Mouse (Mus musculus): ENCODE results near the gene Larp6. TPM values are rescaled to one million over a fixed set of nuclear protein-coding genes. Genes with fewer than 3 reads are reported as not detected.

Larp6 gene
- polyA plus RNA-seq, 1 experiment from 2014 or later, result 5.9 TPM

DNA sequence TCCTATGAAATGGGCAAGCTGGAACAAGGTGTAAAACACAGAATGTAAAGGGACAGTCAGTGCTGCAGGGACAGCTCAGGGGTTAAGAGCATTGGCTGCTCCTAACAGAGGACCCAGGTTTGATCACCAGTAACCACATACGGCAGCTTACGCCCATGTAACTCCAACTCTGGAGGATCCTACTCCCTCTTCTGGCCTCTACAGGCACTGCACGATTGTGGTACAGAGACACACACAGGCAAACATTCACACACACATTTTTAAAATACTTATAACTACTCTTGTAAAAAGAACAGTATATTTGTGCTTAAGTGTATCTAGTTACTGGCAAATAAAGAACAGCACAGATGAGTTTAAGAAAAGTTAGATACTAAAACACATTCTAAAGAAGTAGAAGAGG lies 31.8 kb upstream of the Larp6 start:
- H3K27ac ChIP-seq (ENCODE audit: low read depth, low read length), result no peak overlapping the region
- no peak overlapping the region for H3K4me3 ChIP-seq (ENCODE audit: low read depth, low read length)
- H3K9me3 ChIP-seq (replicated peaks; ENCODE audit: control insufficient read depth, low read length), result no peaks in the 10 kb centered on the region
- H3K27me3 ChIP-seq (replicated peaks; ENCODE audit: control insufficient read depth, insufficient read depth, low read length), result no peaks in the 10 kb centered on the region
- WGBS, result 85% methylated on average over 3 of the region's 3 CpGs
- no peak overlapping the region for H3K4me2 ChIP-seq (ENCODE audit: low read length)
- H3K36me3 ChIP-seq (ENCODE audit: control insufficient read depth, insufficient read depth, low read length), result peaks cover 84% of the 10 kb centered on the region
- H3K9ac ChIP-seq (ENCODE audit: low read length), result no peak overlapping the region
- peaks cover 3% of the 10 kb centered on the region for H3K4me1 ChIP-seq (ENCODE audit: control insufficient read depth, insufficient read depth, low read length)
- ATAC-seq (no peak), DNase-seq (ENCODE audit: low spot score) (no peak)

DNA sequence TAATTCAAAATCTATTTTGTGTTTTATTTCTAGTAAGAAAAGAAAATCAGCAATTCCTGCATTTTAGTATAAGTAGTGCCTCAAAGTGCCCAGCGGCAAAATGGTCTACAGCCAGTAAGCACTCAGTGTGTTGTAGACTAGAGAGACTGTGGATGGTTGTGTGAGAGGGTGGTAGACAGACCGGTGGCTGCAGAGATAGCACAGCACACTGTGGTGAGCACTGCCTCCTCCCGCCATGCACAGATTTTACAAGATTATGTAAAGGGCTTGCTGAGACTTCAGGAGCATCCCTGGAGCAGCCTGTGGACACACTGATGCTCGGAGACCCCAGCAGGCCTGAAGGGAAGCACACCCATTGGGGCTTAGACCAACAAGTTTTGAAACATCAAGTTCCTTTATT lies 30.0 kb upstream of the Larp6 start:
- H3K27ac ChIP-seq (ENCODE audit: low read depth, low read length), result no peak overlapping the region
- DNase-seq (ENCODE audit: low spot score) (no peak), ATAC-seq (no peak)
- H3K27me3 ChIP-seq (replicated peaks; ENCODE audit: control insufficient read depth, insufficient read depth, low read length), result no peaks in the 10 kb centered on the region
- H3K4me3 ChIP-seq (ENCODE audit: low read depth, low read length), result no peak overlapping the region
- no peak overlapping the region for H3K9ac ChIP-seq (ENCODE audit: low read length)
- no peak overlapping the region for H3K4me2 ChIP-seq (ENCODE audit: low read length)
- H3K9me3 ChIP-seq (replicated peaks; ENCODE audit: control insufficient read depth, low read length), result no peaks in the 10 kb centered on the region
- WGBS, result 91% methylated on average over 4 of the region's 4 CpGs
- H3K4me1 ChIP-seq (ENCODE audit: control insufficient read depth, insufficient read depth, low read length), result peaks cover 7% of the 10 kb centered on the region
- peaks cover 67% of the 10 kb centered on the region for H3K36me3 ChIP-seq (ENCODE audit: control insufficient read depth, insufficient read depth, low read length)

DNA sequence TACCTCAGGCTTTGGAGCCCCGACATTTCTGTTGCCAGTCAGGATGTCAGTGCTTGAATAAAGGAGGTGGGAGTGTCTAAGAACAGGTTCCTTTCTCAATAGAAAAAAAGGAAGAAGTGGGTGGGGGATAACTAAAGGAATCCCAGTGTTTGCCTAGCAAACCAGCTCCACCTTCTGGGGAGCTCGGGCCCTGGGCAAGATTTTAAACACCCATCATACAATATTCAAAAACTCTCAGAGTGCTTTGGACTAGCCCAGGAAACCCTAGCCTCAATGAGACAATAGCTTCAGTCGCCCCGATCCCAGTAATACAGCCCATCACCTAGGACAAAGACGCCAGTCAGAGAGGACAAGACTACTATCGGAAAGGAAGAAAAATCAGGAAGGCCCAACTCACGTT lies 25.4 kb upstream of the Larp6 start:
- DNase-seq (ENCODE audit: low spot score) (peak; percentile 77), ATAC-seq (peak; percentile 72)
- H3K4me2 ChIP-seq (ENCODE audit: low read length), result peak overlapping the region; percentile 60
- H3K9me3 ChIP-seq (replicated peaks; ENCODE audit: control insufficient read depth, low read length), result no peaks in the 10 kb centered on the region
- H3K9ac ChIP-seq (ENCODE audit: low read length), result peak overlapping the region; percentile 77
- peak overlapping the region; percentile 97 for H3K27ac ChIP-seq (ENCODE audit: low read depth, low read length)
- no peaks in the 10 kb centered on the region for H3K27me3 ChIP-seq (replicated peaks; ENCODE audit: control insufficient read depth, insufficient read depth, low read length)
- H3K4me3 ChIP-seq (ENCODE audit: low read depth, low read length), result peak overlapping the region; percentile 62
- 1% methylated on average over 7 of the region's 7 CpGs for WGBS
- peaks cover 26% of the 10 kb centered on the region for H3K36me3 ChIP-seq (ENCODE audit: control insufficient read depth, insufficient read depth, low read length)
- H3K4me1 ChIP-seq (ENCODE audit: control insufficient read depth, insufficient read depth, low read length), result peaks cover 7% of the 10 kb centered on the region

DNA sequence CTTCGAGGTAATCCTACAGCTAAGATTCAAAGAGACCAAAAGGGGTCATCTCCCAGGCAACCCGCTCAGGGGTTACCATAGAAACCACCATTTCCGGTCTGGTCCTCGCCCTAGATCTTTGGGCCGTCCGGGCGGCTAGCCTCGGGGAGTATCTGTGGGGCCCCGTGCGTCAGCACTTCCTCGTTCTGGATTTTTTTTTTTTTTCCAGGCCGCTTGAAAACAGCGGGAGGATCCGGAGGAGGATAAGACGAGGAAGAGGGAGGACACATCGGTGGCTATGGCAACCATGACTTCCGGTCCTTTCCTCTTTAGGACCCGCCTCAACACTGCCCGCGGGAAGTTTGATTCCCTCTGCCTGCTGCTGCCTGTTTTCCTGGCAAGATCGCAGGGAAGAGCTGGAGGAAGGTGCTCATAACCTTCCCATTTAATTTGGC lies 24.9 kb upstream of the Larp6 start, which contains the start of gene Lrrc49:
Gene Lrrc49, minus strand, starts transcription at position 268 of the 434 bp plus-strand sequence.
- H3K9ac ChIP-seq (ENCODE audit: low read length), result peak within 1 kb of the TSS; percentile 77
- peaks cover 21% of the 10 kb centered on the region for H3K36me3 ChIP-seq (ENCODE audit: control insufficient read depth, insufficient read depth, low read length)
- 0% methylated on average over 21 of the region's 21 CpGs for WGBS
- peak within 1 kb of the TSS; percentile 62 for H3K4me3 ChIP-seq (ENCODE audit: low read depth, low read length)
- no peaks in the 10 kb centered on the region for H3K9me3 ChIP-seq (replicated peaks; ENCODE audit: control insufficient read depth, low read length)
- DNase-seq (ENCODE audit: low spot score) (peak; percentile 96), ATAC-seq (peak; percentile 95)
- peaks cover 7% of the 10 kb centered on the region for H3K4me1 ChIP-seq (ENCODE audit: control insufficient read depth, insufficient read depth, low read length)
- H3K27ac ChIP-seq (ENCODE audit: low read depth, low read length), result peak within 1 kb of the TSS; percentile 97
- no peaks in the 10 kb centered on the region for H3K27me3 ChIP-seq (replicated peaks; ENCODE audit: control insufficient read depth, insufficient read depth, low read length)
- H3K4me2 ChIP-seq (ENCODE audit: low read length), result peak within 1 kb of the TSS; percentile 60

DNA sequence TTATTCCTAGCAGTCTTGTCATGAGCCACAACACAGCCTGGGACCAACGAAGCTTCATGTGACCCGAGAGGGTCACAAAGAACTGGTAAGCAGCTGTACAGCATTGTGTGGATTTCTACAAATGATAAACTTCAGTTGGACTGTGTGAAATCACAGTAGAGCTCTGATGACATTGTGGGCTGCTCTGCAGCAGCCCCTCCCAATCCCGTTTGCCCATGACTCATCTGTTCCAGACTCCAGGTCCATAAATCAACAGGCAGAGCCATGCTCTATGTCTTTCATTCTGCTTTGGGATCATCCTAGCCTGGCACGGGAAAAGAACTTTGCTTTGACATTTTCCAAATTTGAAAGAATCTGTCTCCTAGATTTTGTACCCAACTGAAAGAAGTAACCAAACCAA lies 20.2 kb upstream of the Larp6 start:
- WGBS, result 76% methylated on average over 4 of the region's 4 CpGs

GRCm38 (mm10) chr9:60693986-60694385 lies 18.8 kb upstream of the Larp6 start:
- ATAC-seq, result no peak
- Histone ChIP-seq H3K4me3 (ENCODE audit: low read depth, low read length) (no peak overlapping the region), H3K9ac (ENCODE audit: low read length) (no peak overlapping the region), H3K27ac (ENCODE audit: low read depth, low read length) (no peak overlapping the region), H3K4me1 (ENCODE audit: control insufficient read depth, insufficient read depth, low read length) (no peaks in the 10 kb centered on the region), H3K36me3 (ENCODE audit: control insufficient read depth, insufficient read depth, low read length) (no peaks in the 10 kb centered on the region), H3K27me3 (replicated peaks; ENCODE audit: control insufficient read depth, insufficient read depth, low read length) (no peaks in the 10 kb centered on the region), H3K9me3 (replicated peaks; ENCODE audit: control insufficient read depth, low read length) (no peaks in the 10 kb centered on the region), H3K4me2 (ENCODE audit: low read length) (no peak overlapping the region)
- DNase-seq (ENCODE audit: low spot score), result no peak
- 70% methylated on average over 2 of the region's 2 CpGs for WGBS

More for the DNA sequence above, 20.2 kb upstream of the Larp6 start:
- DNase-seq (ENCODE audit: low spot score) (no peak), ATAC-seq (no peak)
- Histone ChIP-seq H3K27me3 (replicated peaks; ENCODE audit: control insufficient read depth, insufficient read depth, low read length) (no peaks in the 10 kb centered on the region), H3K4me2 (ENCODE audit: low read length) (no peak overlapping the region), H3K36me3 (ENCODE audit: control insufficient read depth, insufficient read depth, low read length) (no peaks in the 10 kb centered on the region), H3K27ac (ENCODE audit: low read depth, low read length) (no peak overlapping the region), H3K4me3 (ENCODE audit: low read depth, low read length) (no peak overlapping the region), H3K9ac (ENCODE audit: low read length) (no peak overlapping the region), H3K4me1 (ENCODE audit: control insufficient read depth, insufficient read depth, low read length) (no peaks in the 10 kb centered on the region), H3K9me3 (replicated peaks; ENCODE audit: control insufficient read depth, low read length) (no peaks in the 10 kb centered on the region)

GRCm38 (mm10) chr9:60696271-60696985 lies 16.4 kb upstream of the Larp6 start:
- 77% methylated on average over 6 of the region's 6 CpGs for whole genome bisulfite sequencing
- Histone ChIP-seq H3K27me3 (replicated peaks; ENCODE audit: control insufficient read depth, insufficient read depth, low read length) (no peaks in the 10 kb centered on the region), H3K4me3 (ENCODE audit: low read depth, low read length) (no peak overlapping the region), H3K27ac (ENCODE audit: low read depth, low read length) (no peak overlapping the region), H3K9me3 (replicated peaks; ENCODE audit: control insufficient read depth, low read length) (no peaks in the 10 kb centered on the region), H3K9ac (ENCODE audit: low read length) (no peak overlapping the region), H3K36me3 (ENCODE audit: control insufficient read depth, insufficient read depth, low read length) (no peaks in the 10 kb centered on the region), H3K4me2 (ENCODE audit: low read length) (no peak overlapping the region), H3K4me1 (ENCODE audit: control insufficient read depth, insufficient read depth, low read length) (no peaks in the 10 kb centered on the region)
- DNase-seq (ENCODE audit: low spot score) (no peak), ATAC-seq (no peak)

DNA sequence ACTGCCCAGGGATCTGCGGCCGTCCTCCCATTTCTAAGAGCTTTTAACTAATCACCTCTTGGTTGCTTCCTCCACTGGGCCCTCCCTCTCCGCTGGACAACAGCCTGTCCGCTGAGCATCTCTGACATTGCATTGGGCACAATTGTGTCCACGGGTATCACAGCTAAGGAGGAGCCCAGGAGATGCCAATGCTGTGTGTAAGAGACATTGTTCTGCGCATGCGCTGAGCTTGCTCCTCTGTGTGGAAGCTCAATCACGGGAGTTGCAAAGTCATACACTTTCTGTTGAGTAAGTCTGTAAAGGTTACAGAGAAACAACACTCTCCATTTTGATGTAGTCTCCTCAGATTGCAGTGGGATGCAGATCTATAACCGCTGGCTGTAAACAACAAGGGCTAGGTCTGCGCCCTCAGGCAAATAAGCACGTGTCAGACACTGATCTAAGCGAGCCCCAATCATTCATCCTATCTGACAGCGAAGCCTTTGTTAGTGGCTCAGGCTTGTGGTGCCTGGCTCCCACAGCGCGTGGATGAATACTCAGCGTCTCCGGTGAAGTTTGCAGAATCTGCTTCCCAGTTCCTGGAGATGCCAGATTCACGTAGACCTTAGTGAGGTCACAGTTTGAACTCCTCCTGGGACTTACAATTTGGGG lies 13.1 kb upstream of the Larp6 start:
- H3K27me3 ChIP-seq (replicated peaks; ENCODE audit: control insufficient read depth, insufficient read depth, low read length), result no peaks in the 10 kb centered on the region
- no peak overlapping the region for H3K27ac ChIP-seq (ENCODE audit: low read depth, low read length)
- H3K4me3 ChIP-seq (ENCODE audit: low read depth, low read length), result no peak overlapping the region
- H3K9ac ChIP-seq (ENCODE audit: low read length), result no peak overlapping the region
- H3K9me3 ChIP-seq (replicated peaks; ENCODE audit: control insufficient read depth, low read length), result no peaks in the 10 kb centered on the region
- H3K4me2 ChIP-seq (ENCODE audit: low read length), result no peak overlapping the region
- H3K4me1 ChIP-seq (ENCODE audit: control insufficient read depth, insufficient read depth, low read length), result no peaks in the 10 kb centered on the region
- DNase-seq (ENCODE audit: low spot score) (peak; percentile 23), ATAC-seq (no peak)
- 63% methylated on average over 18 of the region's 18 CpGs for WGBS
- H3K36me3 ChIP-seq (ENCODE audit: control insufficient read depth, insufficient read depth, low read length), result no peaks in the 10 kb centered on the region

- Histone ChIP-seq H3K27me3 (replicated peaks; ENCODE audit: control insufficient read depth, insufficient read depth, low read length) (no peaks in the 10 kb centered on the region), H3K9me3 (replicated peaks; ENCODE audit: control insufficient read depth, low read length) (no peaks in the 10 kb centered on the region), H3K4me3 (ENCODE audit: low read depth, low read length) (no peak overlapping the region), H3K4me2 (ENCODE audit: low read length) (no peak overlapping the region), H3K4me1 (ENCODE audit: control insufficient read depth, insufficient read depth, low read length) (0 out of 2 replicates have a peak, but pooled peaks cover 1% of the 10 kb centered on the region), H3K36me3 (ENCODE audit: control insufficient read depth, insufficient read depth, low read length) (no peaks in the 10 kb centered on the region), H3K27ac (ENCODE audit: low read depth, low read length) (no peak overlapping the region), H3K9ac (ENCODE audit: low read length) (no peak overlapping the region)
- DNase-seq (ENCODE audit: low spot score) (no peak), ATAC-seq (no peak)
- WGBS, result 97% methylated on average over 2 of the region's 2 CpGs
Measured at GRCm38 (mm10) chr9:60707594-60707993, 5.2 kb upstream of the Larp6 start.

Measured in forebrain, embryonic 14.5 days (tissue).